Mouse (Mus musculus) embryonic fibroblast, embryonic 13.5 days (primary cell): ENCODE results near the gene Dock4.

ENCODE experiments used
- CTCF ChIP-seq: IDR thresholded peaks from 2 replicates; pipeline ENCODE4 v1.5.1; 2011; ENCODE audit warnings: mild to moderate bottlenecking, control low read depth, low read length, moderate library complexity, borderline replicate concordance; ENCODE audit not compliant: insufficient read depth
- POLR2A ChIP-seq: IDR thresholded peaks from 2 replicates; pipeline ENCODE4 v1.6.1; 2011; ENCODE audit warnings: low read depth, mild to moderate bottlenecking, control low read depth, low read length, moderate library complexity

GRCm38 (mm10) chr12:40781554-40781953, 335.8 kb downstream of the Dock4 start:
- TF ChIP-seq CTCF (no peak), POLR2A (no peak)
